Mouse (Mus musculus) olfactory bulb, adult 2 months (tissue): Measurements from ENCODE around the gene Nhs. TPM values are rescaled to one million over a fixed set of nuclear protein-coding genes. Genes with fewer than 3 reads are reported as not detected.

Experiments
- H3K27ac ChIP-seq: fragments of 200-500 bp; 2 replicates; pipeline ENCODE4 v1.5.1; 2012; ENCODE audit warnings: low read depth, low read length; ENCODE audit not compliant: insufficient read depth
- H3K4me1 ChIP-seq: fragments of 200-500 bp; 2 replicates; pipeline ENCODE4 v1.6.1; 2012; ENCODE audit warnings: low read length; ENCODE audit not compliant: control insufficient read depth, insufficient read depth
- H3K4me3 ChIP-seq: fragments of 200-500 bp; 2 replicates; pipeline ENCODE4 v1.5.1; 2012; ENCODE audit warnings: mild to moderate bottlenecking, low read depth, low read length, moderate library complexity; ENCODE audit not compliant: insufficient read depth
- CTCF ChIP-seq: fragments of 200-500 bp; IDR thresholded peaks from 2 replicates; pipeline ENCODE4 v1.5.1; 2012; ENCODE audit warnings: low read depth, mild to moderate bottlenecking, low read length, moderate library complexity; ENCODE audit not compliant: insufficient read depth
- POLR2A ChIP-seq: fragments of 200-500 bp; IDR thresholded peaks from 2 replicates; pipeline ENCODE4 v1.6.1; 2012; ENCODE audit warnings: mild to moderate bottlenecking, low read depth, low read length, moderate library complexity; ENCODE audit not compliant: insufficient read depth
- WGBS: fragments of 180-500 bp; shearing (Covaris S2); methylation state at CpG from one replicate; pipeline ENCODE4 v1.1.7; 2018; 5-methylcytosine and 5-hydroxymethylcytosine counted together
- polyA plus RNA-seq: library from polyadenylated mRNA; stranded (reverse); fragments of >200 nt; gene quantifications from 2 replicates; pipeline ENCODE4 v1.2.4, GENCODE M21; 2012; ENCODE audit warnings: low replicate concordance; ENCODE audit not compliant: missing spikeins, insufficient read depth, insufficient read length

Gene Nhs
- polyA plus RNA-seq, 1 experiment = not detected

- no peak overlapping the region for H3K4me3 ChIP-seq
- TF ChIP-seq CTCF = no peak
- TF ChIP-seq POLR2A = no peak
- H3K4me1 ChIP-seq = no peaks in the 10 kb centered on the region
- 67% methylated on average over 2 of the region's 2 CpGs for WGBS
- no peak overlapping the region for H3K27ac ChIP-seq
These were observed 218.8 kb downstream of the Nhs start for GRCm38 (mm10) chrX:161940696-161941095.

DNA sequence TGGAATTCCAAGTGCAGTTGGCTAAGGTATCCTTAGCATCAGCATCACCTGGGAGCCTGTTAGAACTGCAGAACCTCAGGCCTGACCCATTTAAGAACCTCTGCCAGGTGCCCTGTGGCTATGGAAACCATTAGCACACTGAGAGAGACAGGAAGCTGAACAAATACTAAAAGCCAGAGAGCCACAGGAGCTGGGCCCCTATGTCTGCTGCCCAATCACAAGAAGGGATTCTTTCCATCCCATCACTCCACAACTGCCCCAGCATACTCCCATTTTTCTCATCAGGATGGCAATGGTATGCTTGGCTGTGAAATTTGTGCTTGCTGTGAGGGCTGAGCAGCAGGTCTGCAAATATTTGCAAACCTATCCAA, 232.9 kb downstream of the Nhs start:
- no peak for TF ChIP-seq POLR2A
- no peak for TF ChIP-seq CTCF
- no peak overlapping the region for H3K27ac ChIP-seq
- H3K4me1 ChIP-seq = peaks cover 9% of the 10 kb centered on the region; the same call in 1 of the 2 replicates
- no peak overlapping the region for H3K4me3 ChIP-seq

GRCm38 (mm10) chrX:161925973-161926682, 233.4 kb downstream of the Nhs start:
- Histone ChIP-seq H3K4me1 (peaks cover 9% of the 10 kb centered on the region; the same call in 1 of the 2 replicates), H3K27ac (no peak overlapping the region), H3K4me3 (no peak overlapping the region)
- 53% methylated on average over 6 of the region's 6 CpGs for WGBS
- TF ChIP-seq POLR2A = no peak

DNA sequence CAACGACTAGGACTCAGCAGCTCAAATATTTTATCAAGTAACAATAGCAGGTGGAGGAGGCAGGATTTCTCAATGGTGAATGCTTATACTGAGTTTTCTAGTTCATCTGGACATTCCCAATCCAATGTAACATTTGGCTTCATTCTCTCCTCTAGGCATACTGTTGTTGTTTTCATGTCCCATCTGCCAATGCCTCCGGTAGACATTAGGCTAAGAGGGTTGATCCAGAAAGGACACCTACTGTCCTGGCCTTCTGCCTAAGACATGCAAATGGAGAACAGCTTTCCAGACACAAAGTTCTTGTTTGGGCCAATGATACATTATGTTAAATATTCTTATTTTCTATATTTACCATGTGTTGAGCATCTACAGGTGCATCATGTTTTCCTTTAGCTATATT, 236.9 kb downstream of the Nhs start:
- Histone ChIP-seq H3K4me3 (no peak overlapping the region), H3K4me1 (peaks cover 9% of the 10 kb centered on the region; the same call in 1 of the 2 replicates), H3K27ac (no peak overlapping the region)
- TF ChIP-seq POLR2A = no peak
- TF ChIP-seq CTCF = no peak
- 77% methylated on average over 2 of the region's 2 CpGs for WGBS

DNA sequence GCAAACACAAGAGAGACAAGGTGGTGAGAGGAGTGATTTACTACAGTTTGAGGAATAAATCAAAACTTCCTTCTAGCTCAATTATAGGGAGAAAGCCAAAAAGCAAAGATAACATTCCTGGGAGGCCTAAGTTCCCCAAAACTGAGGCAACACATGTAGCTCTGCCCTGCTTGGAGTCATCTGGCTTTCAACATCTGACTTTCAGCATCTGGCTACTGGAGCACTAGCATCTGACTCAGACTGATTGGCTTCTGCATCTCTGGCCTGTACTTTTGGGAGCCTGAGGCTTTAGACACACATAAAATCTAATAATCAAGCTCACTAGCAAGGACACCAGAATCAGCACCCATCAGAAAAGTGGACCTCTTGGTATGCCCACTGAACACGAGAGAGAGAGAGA, 237.9 kb downstream of the Nhs start:
- H3K4me3 ChIP-seq = no peak overlapping the region
- TF ChIP-seq POLR2A (no peak), CTCF (no peak)
- peaks cover 9% of the 10 kb centered on the region; the same call in 1 of the 2 replicates for H3K4me1 ChIP-seq
- WGBS = 73% methylated on average over 1 of the region's 1 CpGs
- H3K27ac ChIP-seq = no peak overlapping the region

GRCm38 (mm10) chrX:161909963-161910362, 249.6 kb downstream of the Nhs start:
- H3K4me1 ChIP-seq = peaks cover 7% of the 10 kb centered on the region; the same call in 1 of the 2 replicates
- no peak for TF ChIP-seq POLR2A
- TF ChIP-seq CTCF = no peak
- H3K4me3 ChIP-seq = no peak overlapping the region
- WGBS = 62% methylated on average over 4 of the region's 4 CpGs
- H3K27ac ChIP-seq = no peak overlapping the region

DNA sequence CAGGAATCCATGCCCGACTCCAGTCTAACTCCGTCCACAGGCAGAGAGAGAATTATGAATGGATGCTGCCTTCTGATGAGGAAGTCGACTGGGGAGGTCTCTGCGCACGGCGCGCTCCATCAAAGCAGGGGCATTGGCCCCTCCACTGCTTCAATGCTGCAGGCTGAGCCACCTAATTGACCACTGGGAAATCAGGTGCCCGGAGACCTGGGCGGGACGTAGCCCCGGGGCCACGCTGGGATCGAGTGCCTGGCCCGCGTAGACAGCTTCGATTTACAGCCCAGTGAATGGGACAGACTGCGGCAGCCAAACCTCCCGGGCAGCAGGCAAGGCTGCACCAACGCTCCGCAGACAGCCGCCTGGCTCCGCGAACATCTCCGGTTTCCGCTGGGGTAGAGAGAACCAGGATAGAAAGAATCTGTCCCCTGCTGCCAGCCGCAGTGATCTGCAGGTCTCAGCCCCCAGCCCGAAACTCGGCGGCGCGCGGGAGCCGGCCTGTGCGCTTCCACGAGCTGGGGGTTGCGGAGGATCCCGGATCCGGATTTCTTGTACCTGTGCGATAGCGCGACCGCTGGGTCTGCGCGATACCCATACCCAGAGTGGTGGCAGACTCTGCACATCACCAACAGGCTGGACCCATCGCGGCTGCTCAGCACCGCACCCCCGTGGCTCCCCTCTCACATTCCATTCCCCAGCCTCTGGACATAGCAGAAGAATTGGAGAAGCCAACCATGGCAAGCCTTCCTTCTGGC, 250.7 kb downstream of the Nhs start:
- TF ChIP-seq CTCF = no peak
- no peak for TF ChIP-seq POLR2A
- Histone ChIP-seq H3K4me1 (peaks cover 7% of the 10 kb centered on the region; the same call in 1 of the 2 replicates), H3K4me3 (peak overlapping the region; percentile 70), H3K27ac (0 out of 2 replicates have a peak overlapping the region, but pooled peaks have one; percentile 58)
- WGBS = 23% methylated on average over 48 of the region's 48 CpGs

DNA sequence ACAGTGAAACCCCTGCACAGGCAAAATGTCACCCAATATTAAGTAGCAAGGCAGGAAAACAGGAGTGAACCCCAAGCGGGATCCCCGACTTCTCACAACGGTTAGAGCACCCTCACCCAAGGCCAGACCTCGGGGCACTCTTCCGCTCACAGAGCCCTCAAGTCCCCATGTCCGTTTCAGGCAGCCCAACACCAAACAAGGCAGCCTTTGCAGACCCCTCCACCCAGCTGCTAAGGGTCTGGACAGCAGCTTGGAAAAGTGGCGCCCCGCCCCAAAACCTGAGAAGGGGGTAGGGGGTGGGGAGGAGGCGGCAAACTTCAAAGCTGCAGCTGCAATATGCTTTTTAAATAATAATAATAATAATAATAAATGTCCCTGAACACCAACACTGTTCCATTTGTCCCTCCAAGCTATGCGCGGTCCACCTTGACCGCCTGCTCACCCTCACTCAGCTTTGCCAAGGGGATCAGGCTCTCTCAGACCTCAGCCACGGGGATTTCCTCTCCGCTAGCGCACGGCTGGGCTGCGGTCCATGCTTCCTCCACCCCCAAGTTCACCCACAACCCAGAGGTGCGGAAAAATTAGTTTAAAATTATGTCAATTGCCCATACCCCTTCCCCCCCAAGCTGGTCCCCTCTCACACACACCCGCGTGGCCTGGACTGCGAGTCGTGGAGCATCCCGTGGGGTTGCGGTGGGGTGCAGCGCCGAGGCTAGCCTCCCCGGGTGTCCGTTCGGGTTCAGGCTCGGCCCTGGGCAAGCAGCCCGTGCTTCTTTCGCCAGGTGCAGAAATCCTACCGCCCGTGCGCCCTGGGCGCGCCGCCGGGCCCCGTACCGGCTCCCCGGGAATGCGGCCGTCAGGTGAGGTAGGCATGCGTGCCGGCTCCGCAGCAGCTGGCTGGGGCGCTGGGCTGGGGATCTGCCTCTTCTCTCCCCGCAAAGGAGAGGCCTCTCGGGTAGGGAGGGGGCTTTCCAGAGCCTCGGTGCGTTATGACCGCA, 251.6 kb downstream of the Nhs start:
- peak overlapping the region; percentile 70 for H3K4me3 ChIP-seq
- H3K27ac ChIP-seq = no peak overlapping the region; the same call in 1 of the 2 replicates
- WGBS = 21% methylated on average over 53 of the region's 53 CpGs
- H3K4me1 ChIP-seq = peaks cover 7% of the 10 kb centered on the region; the same call in 1 of the 2 replicates
- no peak for TF ChIP-seq POLR2A
- TF ChIP-seq CTCF = no peak

DNA sequence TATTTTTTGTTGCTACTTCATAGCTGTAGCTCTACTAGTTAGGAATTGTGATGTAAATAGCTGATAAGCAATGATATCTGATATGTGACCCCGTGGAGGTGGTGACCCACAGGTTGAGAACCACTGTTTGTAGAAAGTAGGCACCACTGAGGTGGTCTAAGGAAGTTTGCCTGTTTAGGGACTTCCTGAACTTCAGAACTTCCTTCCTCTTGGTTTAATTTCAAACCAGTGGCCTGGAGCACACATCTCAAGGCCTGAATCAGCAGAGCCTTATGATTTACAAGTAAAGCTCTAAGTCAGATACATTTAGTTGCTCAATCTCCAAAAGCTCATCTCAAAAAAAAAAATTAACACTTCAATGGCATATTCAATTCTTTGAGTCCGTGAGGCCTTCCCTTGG, 265.1 kb downstream of the Nhs start:
- no peak for TF ChIP-seq CTCF
- TF ChIP-seq POLR2A = no peak
- H3K27ac ChIP-seq = no peak overlapping the region
- H3K4me3 ChIP-seq = no peak overlapping the region
- peaks cover 3% of the 10 kb centered on the region; the same call in 1 of the 2 replicates for H3K4me1 ChIP-seq
- 59% methylated on average over 2 of the region's 2 CpGs for WGBS
